Mouse (Mus musculus) ES-Bruce4 (cell line): ENCODE measurements around the gene Usp6nl. TPM values are rescaled to one million over a fixed set of nuclear protein-coding genes. Genes with fewer than 3 reads are reported as not detected.

Source experiments
- H3K27ac ChIP-seq: 2 replicates; pipeline ENCODE4 v1.5.1; 2012; ENCODE audit warnings: low read length, inconsistent platforms; ENCODE audit not compliant: insufficient read depth
- H3K27me3 ChIP-seq: 2 replicates; pipeline ENCODE4 v1.6.1; 2012; ENCODE audit warnings: mild to moderate bottlenecking, low read length, inconsistent platforms; ENCODE audit not compliant: control insufficient read depth, poor library complexity, insufficient read depth, severe bottlenecking
- H3K36me3 ChIP-seq: 2 replicates; pipeline ENCODE4 v1.6.1; 2012; ENCODE audit warnings: inconsistent platforms, mild to moderate bottlenecking, low read length, moderate library complexity; ENCODE audit not compliant: control insufficient read depth, poor library complexity, insufficient read depth, severe bottlenecking
- H3K4me1 ChIP-seq: one replicate; pipeline ENCODE4 v1.8.1; 2011; ENCODE audit warnings: low read length; ENCODE audit not compliant: control insufficient read depth, insufficient read depth
- H3K4me3 ChIP-seq: 2 replicates; pipeline ENCODE4 v1.5.1; 2011; ENCODE audit warnings: low read depth, mild to moderate bottlenecking, low read length
- H3K9ac ChIP-seq: 2 replicates; pipeline ENCODE4 v1.6.1; 2012; ENCODE audit warnings: low read depth, mild to moderate bottlenecking, inconsistent platforms; ENCODE audit not compliant: poor library complexity, severe bottlenecking
- H3K9me3 ChIP-seq: replicated peaks from 2 replicates; pipeline ENCODE4 v1.6.1; 2012; ENCODE audit warnings: mild to moderate bottlenecking, low read length, inconsistent platforms; ENCODE audit not compliant: control insufficient read depth, poor library complexity, insufficient read depth, severe bottlenecking
- CTCF ChIP-seq: IDR thresholded peaks from one replicate; pipeline ENCODE4 v1.8.1; 2011; ENCODE audit warnings: low read depth, low read length
- EP300 ChIP-seq: IDR thresholded peaks from 2 replicates; pipeline ENCODE4 v1.6.1; 2011; ENCODE audit warnings: low read depth, low read length; ENCODE audit not compliant: insufficient read depth
- POLR2A ChIP-seq: IDR thresholded peaks from one replicate; pipeline ENCODE4 v1.8.1; 2011; ENCODE audit warnings: low read length; ENCODE audit not compliant: insufficient read depth
- polyA plus RNA-seq: library from polyadenylated mRNA; stranded (reverse); fragments of >200 nt; gene quantifications from 2 replicates; pipeline ENCODE4 v1.2.4, GENCODE M21; 2011; ENCODE audit warnings: low read depth; ENCODE audit not compliant: missing spikeins, insufficient read depth, insufficient read length

The Usp6nl gene
- polyA plus RNA-seq, 1 experiment = 29.5 TPM

- no peak for TF ChIP-seq POLR2A
- no peak for TF ChIP-seq EP300
- TF ChIP-seq CTCF = no peak
- H3K27ac ChIP-seq = no peak overlapping the region
- no peaks in the 10 kb centered on the region for H3K27me3 ChIP-seq
- no peaks in the 10 kb centered on the region for H3K36me3 ChIP-seq
- no peak overlapping the region for H3K9ac ChIP-seq
- no peaks in the 10 kb centered on the region for H3K9me3 ChIP-seq
- H3K4me1 ChIP-seq = no peaks in the 10 kb centered on the region
- H3K4me3 ChIP-seq = no peak overlapping the region
Observed at GRCm38 (mm10) chr2:6471110-6471611, 148.7 kb downstream of the Usp6nl start.

- H3K36me3 ChIP-seq = no peaks in the 10 kb centered on the region
- H3K4me3 ChIP-seq = no peak overlapping the region
- H3K4me1 ChIP-seq = no peaks in the 10 kb centered on the region
- TF ChIP-seq CTCF = no peak
- TF ChIP-seq EP300 = no peak
- TF ChIP-seq POLR2A = no peak
- no peaks in the 10 kb centered on the region for H3K27me3 ChIP-seq
- H3K9me3 ChIP-seq = no peaks in the 10 kb centered on the region
- H3K27ac ChIP-seq = no peak overlapping the region
- no peak overlapping the region for H3K9ac ChIP-seq
Observed at GRCm38 (mm10) chr2:6473829-6474228, 151.4 kb downstream of the Usp6nl start.

GRCm38 (mm10) chr2:6477884-6478283 lies 155.4 kb downstream of the Usp6nl start:
- Histone ChIP-seq H3K9ac (no peak overlapping the region), H3K36me3 (no peaks in the 10 kb centered on the region), H3K4me1 (no peaks in the 10 kb centered on the region), H3K27me3 (no peaks in the 10 kb centered on the region), H3K27ac (no peak overlapping the region), H3K4me3 (no peak overlapping the region), H3K9me3 (no peaks in the 10 kb centered on the region)
- TF ChIP-seq POLR2A (no peak), EP300 (no peak), CTCF (no peak)

- TF ChIP-seq CTCF (no peak), POLR2A (no peak), EP300 (no peak)
Observed at GRCm38 (mm10) chr2:6478361-6478965, 156.0 kb downstream of the Usp6nl start.

GRCm38 (mm10) chr2:6478966-6479391 lies 156.5 kb downstream of the Usp6nl start:
- no peak overlapping the region for H3K27ac ChIP-seq
- TF ChIP-seq EP300 (no peak), CTCF (no peak), POLR2A (no peak)

More at GRCm38 (mm10) chr2:6478361-6478965, 156.0 kb downstream of the Usp6nl start:
- Histone ChIP-seq H3K27ac (no peak overlapping the region), H3K4me1 (no peaks in the 10 kb centered on the region), H3K4me3 (no peak overlapping the region), H3K9me3 (no peaks in the 10 kb centered on the region), H3K27me3 (no peaks in the 10 kb centered on the region), H3K9ac (no peak overlapping the region), H3K36me3 (no peaks in the 10 kb centered on the region)

GRCm38 (mm10) chr2:6479620-6480019 lies 157.2 kb downstream of the Usp6nl start:
- H3K36me3 ChIP-seq = no peaks in the 10 kb centered on the region
- no peaks in the 10 kb centered on the region for H3K9me3 ChIP-seq
- no peak overlapping the region for H3K27ac ChIP-seq
- H3K9ac ChIP-seq = no peak overlapping the region
- no peaks in the 10 kb centered on the region for H3K27me3 ChIP-seq
- no peak overlapping the region for H3K4me3 ChIP-seq
- TF ChIP-seq POLR2A = no peak
- TF ChIP-seq CTCF = no peak
- no peak for TF ChIP-seq EP300
- no peaks in the 10 kb centered on the region for H3K4me1 ChIP-seq

More at GRCm38 (mm10) chr2:6478966-6479391, 156.5 kb downstream of the Usp6nl start:
- H3K36me3 ChIP-seq = no peaks in the 10 kb centered on the region
- H3K27me3 ChIP-seq = no peaks in the 10 kb centered on the region
- H3K9me3 ChIP-seq = no peaks in the 10 kb centered on the region
- no peak overlapping the region for H3K9ac ChIP-seq
- no peaks in the 10 kb centered on the region for H3K4me1 ChIP-seq
- no peak overlapping the region for H3K4me3 ChIP-seq
